Mouse (Mus musculus): ENCODE measurements around the gene Slc43a3. TPM values are rescaled to one million over a fixed set of nuclear protein-coding genes. Genes with fewer than 3 reads are reported as not detected.
A peak's percentile ranks its signal among the peaks of the same experiment; 100 is the strongest.
"Not testable (repeated sequence)": the region's sequence is repeated elsewhere in the genome, so short reads cannot be mapped to it uniquely, and the experiment has no call there.

Gene Slc43a3
- polyA plus RNA-seq, 1 experiment from 2014 or later = 41.9 TPM

DNA sequence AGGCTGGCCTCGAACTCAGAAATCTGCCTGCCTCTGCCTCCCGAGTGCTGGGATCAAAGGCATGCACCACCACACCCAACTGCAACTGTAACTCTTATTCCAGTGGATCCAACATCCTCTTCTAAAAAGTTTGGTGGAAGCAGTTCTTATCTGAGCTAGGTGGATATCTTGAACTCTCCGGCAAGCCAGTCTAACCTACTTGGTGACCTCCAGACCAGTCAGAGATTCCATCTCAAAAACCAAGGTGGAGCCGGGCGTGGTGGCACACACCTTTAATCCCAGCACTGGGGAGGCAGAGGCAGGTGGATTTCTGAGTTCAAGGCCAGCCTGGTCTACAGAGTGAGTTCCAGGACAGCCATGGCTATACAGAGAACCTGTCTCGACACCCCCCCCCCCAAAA is 39.7 kb upstream of the Slc43a3 start:
- 89% methylated on average over 6 of the region's 6 CpGs for WGBS
- H3K4me1 ChIP-seq (ENCODE audit: control insufficient read depth, insufficient read depth, low read length); H3K4me2 ChIP-seq (ENCODE audit: low read depth, low read length); H3K27ac ChIP-seq (ENCODE audit: low read length); H3K4me3 ChIP-seq (replicated peaks; ENCODE audit: low read length); H3K27me3 ChIP-seq (ENCODE audit: control insufficient read depth, insufficient read depth, low read length); H3K9me3 ChIP-seq (replicated peaks; ENCODE audit: control insufficient read depth, low read length); H3K9ac ChIP-seq (ENCODE audit: low read length); H3K36me3 ChIP-seq (ENCODE audit: control insufficient read depth, insufficient read depth, low read length); ATAC-seq (ENCODE audit: insufficient read depth, low FRiP score): not testable (repeated sequence)

DNA sequence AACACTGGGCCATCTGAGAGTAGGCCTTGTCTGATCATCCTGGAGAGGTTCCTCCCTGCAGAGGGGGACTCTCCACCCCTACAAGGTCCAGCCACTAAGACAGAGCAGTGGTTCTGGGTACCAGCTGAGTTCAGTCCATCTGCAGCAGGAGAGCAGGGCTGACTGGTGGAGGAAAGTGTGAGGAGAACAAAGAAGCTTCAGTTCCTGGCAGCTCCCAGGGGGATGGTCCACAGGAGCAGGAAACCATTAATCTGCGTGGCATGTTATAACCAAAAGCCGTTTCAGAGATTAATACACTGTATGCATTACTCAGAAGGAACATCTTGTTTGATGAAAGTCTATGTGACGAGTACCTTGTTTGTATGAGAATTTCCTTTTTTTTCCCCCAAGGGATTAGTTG is 23.7 kb upstream of the Slc43a3 start:
- Histone ChIP-seq H3K36me3 (ENCODE audit: control insufficient read depth, insufficient read depth, low read length) (no peaks in the 10 kb centered on the region), H3K27me3 (ENCODE audit: control insufficient read depth, insufficient read depth, low read length) (no peaks in the 10 kb centered on the region), H3K27ac (ENCODE audit: low read length) (no peak overlapping the region), H3K4me2 (ENCODE audit: low read depth, low read length) (no peak overlapping the region), H3K9me3 (replicated peaks; ENCODE audit: control insufficient read depth, low read length) (no peaks in the 10 kb centered on the region), H3K4me3 (replicated peaks; ENCODE audit: low read length) (no peak overlapping the region), H3K9ac (ENCODE audit: low read length) (no peak overlapping the region), H3K4me1 (ENCODE audit: control insufficient read depth, insufficient read depth, low read length) (peaks cover 4% of the 10 kb centered on the region; the same call in 1 of the 2 replicates)
- ATAC-seq (ENCODE audit: insufficient read depth, low FRiP score) = no peak
- 20% methylated on average over 3 of the region's 3 CpGs for WGBS

DNA sequence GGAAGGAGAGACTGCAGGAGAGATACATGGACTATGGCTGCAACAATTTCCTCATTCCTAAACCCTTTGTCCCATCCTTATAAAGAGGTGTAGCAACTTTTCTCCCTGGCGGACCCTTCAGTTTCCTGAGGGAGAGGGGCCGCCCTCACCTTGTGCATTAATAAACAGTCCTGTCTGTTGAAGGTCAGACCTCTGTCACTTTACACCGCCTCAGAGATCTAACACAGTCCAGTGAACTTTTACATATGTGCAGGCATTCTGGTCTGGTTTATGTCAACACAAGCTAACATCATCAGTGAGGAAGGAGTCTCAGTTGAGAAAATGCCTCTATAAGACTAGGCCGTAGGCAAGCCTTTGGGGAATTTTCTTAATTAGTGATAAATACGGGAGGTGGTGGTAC is 22.5 kb upstream of the Slc43a3 start:
- no peaks in the 10 kb centered on the region for H3K27me3 ChIP-seq (ENCODE audit: control insufficient read depth, insufficient read depth, low read length)
- no peaks in the 10 kb centered on the region for H3K36me3 ChIP-seq (ENCODE audit: control insufficient read depth, insufficient read depth, low read length)
- H3K9me3 ChIP-seq (replicated peaks; ENCODE audit: control insufficient read depth, low read length) = no peaks in the 10 kb centered on the region
- no peak for ATAC-seq (ENCODE audit: insufficient read depth, low FRiP score)
- no peak overlapping the region for H3K4me3 ChIP-seq (replicated peaks; ENCODE audit: low read length)
- H3K4me1 ChIP-seq (ENCODE audit: control insufficient read depth, insufficient read depth, low read length) = peaks cover 8% of the 10 kb centered on the region; the same call in 1 of the 2 replicates
- H3K9ac ChIP-seq (ENCODE audit: low read length) = no peak overlapping the region
- no peak overlapping the region for H3K4me2 ChIP-seq (ENCODE audit: low read depth, low read length)
- 53% methylated on average over 5 of the region's 5 CpGs for WGBS
- no peak overlapping the region for H3K27ac ChIP-seq (ENCODE audit: low read length)

DNA sequence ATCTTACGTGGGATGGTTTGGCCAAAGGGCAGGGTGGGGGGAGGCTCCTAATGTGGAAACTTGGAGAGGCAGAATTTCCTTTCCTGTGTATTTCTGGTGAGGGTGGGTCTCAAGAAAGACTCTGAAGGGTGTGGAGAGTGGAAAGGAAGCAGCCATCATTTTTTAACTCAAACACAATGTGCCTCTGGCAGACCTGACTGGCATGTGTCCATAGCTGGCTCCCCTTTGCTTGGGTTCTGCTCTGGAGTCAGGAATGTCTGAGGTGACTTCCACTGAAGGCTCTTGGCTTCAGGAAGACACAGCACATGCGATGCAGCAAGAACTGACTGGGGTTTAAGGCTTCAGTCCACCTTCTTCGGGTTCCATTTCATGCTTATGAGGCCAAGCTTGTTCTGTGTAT is 21.0 kb upstream of the Slc43a3 start:
- peaks cover 8% of the 10 kb centered on the region; the same call in 1 of the 2 replicates for H3K4me1 ChIP-seq (ENCODE audit: control insufficient read depth, insufficient read depth, low read length)
- no peak overlapping the region for H3K4me3 ChIP-seq (replicated peaks; ENCODE audit: low read length)
- no peaks in the 10 kb centered on the region for H3K9me3 ChIP-seq (replicated peaks; ENCODE audit: control insufficient read depth, low read length)
- no peak overlapping the region for H3K4me2 ChIP-seq (ENCODE audit: low read depth, low read length)
- WGBS = 74% methylated on average over 3 of the region's 3 CpGs
- H3K27ac ChIP-seq (ENCODE audit: low read length) = no peak overlapping the region
- H3K36me3 ChIP-seq (ENCODE audit: control insufficient read depth, insufficient read depth, low read length) = no peaks in the 10 kb centered on the region
- H3K27me3 ChIP-seq (ENCODE audit: control insufficient read depth, insufficient read depth, low read length) = no peaks in the 10 kb centered on the region
- no peak overlapping the region for H3K9ac ChIP-seq (ENCODE audit: low read length)
- no peak for ATAC-seq (ENCODE audit: insufficient read depth, low FRiP score)

DNA sequence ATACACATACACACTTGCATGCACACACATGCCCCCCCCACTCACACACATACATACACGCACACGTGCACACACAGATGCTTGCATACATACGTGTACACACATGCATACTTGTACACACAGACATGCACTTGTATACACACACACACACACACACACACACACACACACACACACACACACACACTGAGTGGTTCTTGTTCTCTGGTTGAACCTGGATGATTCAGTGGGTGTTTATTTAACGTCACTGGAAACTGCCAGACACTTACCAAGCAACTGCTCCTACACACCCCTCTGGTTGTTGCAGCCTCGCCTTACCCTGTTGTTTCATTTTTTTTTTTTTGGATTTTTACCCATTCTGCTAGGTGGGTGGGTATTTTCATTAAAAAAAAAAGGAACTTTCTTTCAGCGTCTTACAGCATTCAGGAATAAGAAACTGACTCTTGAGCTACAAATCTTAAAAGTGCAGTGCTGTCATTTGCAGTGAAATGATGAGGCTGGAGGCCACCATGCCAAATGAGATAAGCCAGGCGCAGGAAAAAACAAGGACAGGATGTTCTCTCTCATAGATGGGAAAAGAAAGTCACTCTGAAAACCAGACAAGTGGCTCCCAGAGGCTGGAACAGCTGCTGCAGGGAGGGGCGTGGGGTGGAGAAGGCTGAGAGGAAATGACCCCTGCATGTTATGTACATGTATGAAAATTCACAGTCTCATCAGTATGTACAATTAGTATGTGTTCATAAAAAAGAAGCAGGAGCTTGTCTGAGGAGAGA is 19.6 kb upstream of the Slc43a3 start:
- no peak overlapping the region for H3K9ac ChIP-seq (ENCODE audit: low read length)
- no peaks in the 10 kb centered on the region for H3K36me3 ChIP-seq (ENCODE audit: control insufficient read depth, insufficient read depth, low read length)
- H3K9me3 ChIP-seq (replicated peaks; ENCODE audit: control insufficient read depth, low read length) = no peaks in the 10 kb centered on the region
- no peak overlapping the region for H3K4me2 ChIP-seq (ENCODE audit: low read depth, low read length)
- peaks cover 8% of the 10 kb centered on the region; the same call in 1 of the 2 replicates for H3K4me1 ChIP-seq (ENCODE audit: control insufficient read depth, insufficient read depth, low read length)
- no peak overlapping the region for H3K4me3 ChIP-seq (replicated peaks; ENCODE audit: low read length)
- no peak; the same call in 1 of the 2 replicates for ATAC-seq (ENCODE audit: insufficient read depth, low FRiP score)
- no peaks in the 10 kb centered on the region for H3K27me3 ChIP-seq (ENCODE audit: control insufficient read depth, insufficient read depth, low read length)
- H3K27ac ChIP-seq (ENCODE audit: low read length) = peak overlapping the region; percentile 46; the same call in 1 of the 2 replicates
- 43% methylated on average over 8 of the region's 8 CpGs for whole genome bisulfite sequencing

DNA sequence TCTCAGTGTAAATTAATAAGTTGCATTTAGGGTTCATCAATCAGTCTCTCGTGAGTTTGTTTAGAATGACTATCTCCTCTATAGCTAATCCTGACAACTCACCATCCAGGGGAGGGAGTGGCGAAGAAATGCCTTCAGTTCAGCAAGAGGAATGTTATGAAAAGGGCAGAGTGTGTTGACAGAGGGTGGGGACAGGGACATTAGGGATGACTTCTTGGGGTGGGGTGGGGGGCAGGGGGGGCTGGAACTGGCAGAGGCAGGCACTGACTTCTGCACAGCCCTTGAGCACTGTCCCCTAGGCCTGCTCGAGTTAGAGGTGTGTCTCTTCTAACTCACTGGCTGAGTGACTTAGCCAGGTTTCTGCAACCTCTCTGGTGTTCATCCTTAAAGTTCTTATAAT is 18.2 kb upstream of the Slc43a3 start:
- peak; percentile 48; the same call in 1 of the 2 replicates for ATAC-seq (ENCODE audit: insufficient read depth, low FRiP score)
- no peak overlapping the region for H3K9ac ChIP-seq (ENCODE audit: low read length)
- peaks cover 8% of the 10 kb centered on the region; the same call in 1 of the 2 replicates for H3K4me1 ChIP-seq (ENCODE audit: control insufficient read depth, insufficient read depth, low read length)
- 29% methylated on average over 3 of the region's 3 CpGs for WGBS
- H3K4me2 ChIP-seq (ENCODE audit: low read depth, low read length) = no peak overlapping the region
- H3K27me3 ChIP-seq (ENCODE audit: control insufficient read depth, insufficient read depth, low read length) = no peaks in the 10 kb centered on the region
- H3K9me3 ChIP-seq (replicated peaks; ENCODE audit: control insufficient read depth, low read length) = no peaks in the 10 kb centered on the region
- no peak overlapping the region for H3K27ac ChIP-seq (ENCODE audit: low read length)
- no peak overlapping the region for H3K4me3 ChIP-seq (replicated peaks; ENCODE audit: low read length)
- H3K36me3 ChIP-seq (ENCODE audit: control insufficient read depth, insufficient read depth, low read length) = no peaks in the 10 kb centered on the region

DNA sequence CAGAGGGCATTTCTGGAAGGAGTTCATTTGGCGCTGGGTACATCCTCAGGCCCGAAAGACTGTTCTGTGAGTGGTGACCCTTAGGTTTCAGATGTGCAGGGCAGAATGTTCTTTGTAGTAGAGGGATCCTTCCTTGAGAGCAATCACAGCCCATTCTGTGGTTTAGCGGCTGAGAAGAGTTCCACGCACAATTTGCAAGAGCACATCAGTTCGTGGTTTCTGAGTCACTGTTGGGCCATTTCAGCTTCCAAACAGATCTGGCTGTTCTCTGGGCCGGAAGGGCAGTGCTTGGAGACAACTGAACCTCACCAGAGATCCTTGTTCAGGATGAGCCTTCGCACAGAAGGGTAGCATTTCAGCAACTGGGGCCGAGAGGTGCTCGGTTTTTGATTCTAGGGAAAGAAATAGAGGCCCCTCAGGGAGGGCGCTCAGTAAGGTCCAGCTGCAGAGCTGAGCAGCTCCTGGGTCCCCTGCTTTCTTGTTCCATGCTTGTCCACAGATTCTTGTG is 16.7 kb upstream of the Slc43a3 start:
- Histone ChIP-seq H3K4me2 (ENCODE audit: low read depth, low read length) (no peak overlapping the region), H3K9ac (ENCODE audit: low read length) (no peak overlapping the region), H3K27ac (ENCODE audit: low read length) (no peak overlapping the region), H3K4me3 (replicated peaks; ENCODE audit: low read length) (no peak overlapping the region), H3K9me3 (replicated peaks; ENCODE audit: control insufficient read depth, low read length) (no peaks in the 10 kb centered on the region), H3K36me3 (ENCODE audit: control insufficient read depth, insufficient read depth, low read length) (no peaks in the 10 kb centered on the region), H3K4me1 (ENCODE audit: control insufficient read depth, insufficient read depth, low read length) (peaks cover 8% of the 10 kb centered on the region; the same call in 1 of the 2 replicates), H3K27me3 (ENCODE audit: control insufficient read depth, insufficient read depth, low read length) (no peaks in the 10 kb centered on the region)
- 84% methylated on average over 10 of the region's 10 CpGs for WGBS
- no peak for ATAC-seq (ENCODE audit: insufficient read depth, low FRiP score)

DNA sequence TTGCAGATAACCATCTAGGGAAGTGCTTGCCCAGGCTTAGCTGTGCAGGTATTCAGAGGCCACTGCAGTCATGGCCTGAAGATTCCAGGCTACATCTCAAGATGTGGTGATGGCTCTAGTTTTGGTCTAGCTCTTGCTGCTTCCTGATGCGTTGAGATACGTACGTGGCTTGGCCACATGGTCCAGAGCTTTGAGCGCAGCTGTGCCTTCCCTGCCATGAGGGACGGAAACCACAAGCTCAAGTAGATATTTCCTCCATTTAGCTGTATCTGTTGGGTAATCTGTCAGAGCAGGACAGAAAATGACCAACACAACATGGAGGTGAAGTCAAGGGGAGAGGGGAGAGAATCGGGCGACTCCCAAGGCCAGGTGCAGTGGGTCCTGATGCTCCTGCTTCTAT is 6.2 kb upstream of the Slc43a3 start:
- Histone ChIP-seq H3K27me3 (ENCODE audit: control insufficient read depth, insufficient read depth, low read length) (no peaks in the 10 kb centered on the region), H3K36me3 (ENCODE audit: control insufficient read depth, insufficient read depth, low read length) (no peaks in the 10 kb centered on the region), H3K27ac (ENCODE audit: low read length) (no peak overlapping the region), H3K4me1 (ENCODE audit: control insufficient read depth, insufficient read depth, low read length) (no peaks in the 10 kb centered on the region), H3K4me2 (ENCODE audit: low read depth, low read length) (no peak overlapping the region), H3K9ac (ENCODE audit: low read length) (no peak overlapping the region), H3K9me3 (replicated peaks; ENCODE audit: control insufficient read depth, low read length) (no peaks in the 10 kb centered on the region), H3K4me3 (replicated peaks; ENCODE audit: low read length) (no peak overlapping the region)
- WGBS = 83% methylated on average over 7 of the region's 7 CpGs
- no peak for ATAC-seq (ENCODE audit: insufficient read depth, low FRiP score)

DNA sequence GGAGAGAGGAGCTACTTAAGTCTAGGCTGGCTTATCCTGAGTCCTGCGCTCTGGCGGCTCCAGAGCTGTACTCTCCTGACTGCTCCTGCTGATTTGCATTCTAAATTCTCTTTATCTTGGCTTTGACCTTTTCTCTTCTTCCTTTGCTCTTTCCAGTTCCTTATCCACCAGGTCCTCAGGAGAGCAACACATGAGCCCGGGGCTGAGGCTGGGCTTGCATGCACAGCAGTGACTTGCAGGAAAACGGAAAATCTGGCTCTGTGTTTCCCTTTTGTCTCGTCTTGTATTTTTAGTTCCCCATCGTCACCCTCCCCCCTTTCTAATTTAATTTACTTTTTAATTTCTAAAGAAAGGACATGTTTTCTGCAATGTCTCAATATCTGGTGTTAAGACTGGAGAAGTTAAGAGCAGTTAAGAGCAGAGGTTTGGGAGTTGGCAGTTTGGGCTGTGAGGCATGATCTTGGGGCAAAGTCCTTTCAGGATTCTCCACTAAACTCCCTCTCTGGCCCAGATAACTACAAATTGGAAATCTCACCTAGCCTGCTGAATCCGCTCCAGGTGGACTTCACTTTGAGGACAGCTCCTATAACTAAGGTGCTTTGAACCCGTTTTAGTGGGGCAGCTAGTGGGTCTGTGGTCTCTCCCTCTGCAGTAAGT is 2.3 kb upstream of the Slc43a3 start:
- no peaks in the 10 kb centered on the region for H3K27me3 ChIP-seq (ENCODE audit: control insufficient read depth, insufficient read depth, low read length)
- WGBS = 69% methylated on average over 8 of the region's 8 CpGs
- no peak overlapping the region for H3K4me3 ChIP-seq (replicated peaks; ENCODE audit: low read length)
- ATAC-seq (ENCODE audit: insufficient read depth, low FRiP score) = no peak
- H3K4me1 ChIP-seq (ENCODE audit: control insufficient read depth, insufficient read depth, low read length) = peaks cover 20% of the 10 kb centered on the region
- no peaks in the 10 kb centered on the region for H3K36me3 ChIP-seq (ENCODE audit: control insufficient read depth, insufficient read depth, low read length)
- no peak overlapping the region for H3K27ac ChIP-seq (ENCODE audit: low read length)
- H3K9me3 ChIP-seq (replicated peaks; ENCODE audit: control insufficient read depth, low read length) = no peaks in the 10 kb centered on the region
- no peak overlapping the region for H3K4me2 ChIP-seq (ENCODE audit: low read depth, low read length)
- no peak overlapping the region for H3K9ac ChIP-seq (ENCODE audit: low read length)
